Mouse (Mus musculus) right cerebral cortex, adult 18-20 months (tissue): Measurements from ENCODE around the gene Siah3.

ENCODE experiments used
- DNase-seq: peaks from one replicate; pipeline ENCODE4 v3.0.0; 2022; ENCODE audit warnings: mixed read lengths

The Siah3 gene

GRCm38 (mm10) chr14:75525376-75526145 is 69.8 kb downstream of the Siah3 start:
- no peak for DNase-seq

- DNase-seq: peak; percentile 83
Observed at GRCm38 (mm10) chr14:75527464-75528190, 71.8 kb downstream of the Siah3 start.

- no peak for DNase-seq
Observed at GRCm38 (mm10) chr14:75530815-75531353, 75.1 kb downstream of the Siah3 start.

GRCm38 (mm10) chr14:75539205-75539604 is 83.4 kb downstream of the Siah3 start:
- no peak for DNase-seq

- no peak for DNase-seq
Observed at GRCm38 (mm10) chr14:75540216-75540995, 84.6 kb downstream of the Siah3 start.

GRCm38 (mm10) chr14:75540996-75541350 is 85.2 kb downstream of the Siah3 start:
- no peak for DNase-seq

- DNase-seq: no peak
Observed at GRCm38 (mm10) chr14:75541731-75542130, 85.9 kb downstream of the Siah3 start.

- DNase-seq: no peak
Observed at GRCm38 (mm10) chr14:75561577-75562331, 106.0 kb downstream of the Siah3 start.

GRCm38 (mm10) chr14:75565534-75566140 is 109.9 kb downstream of the Siah3 start:
- peak; percentile 50 for DNase-seq

- no peak for DNase-seq
Observed at GRCm38 (mm10) chr14:75566303-75566702, 110.5 kb downstream of the Siah3 start.

GRCm38 (mm10) chr14:75579010-75579409 is 123.2 kb downstream of the Siah3 start:
- DNase-seq: no peak
